Mouse (Mus musculus) layer of hippocampus, postnatal 25 days (tissue): ENCODE data around the gene Kcng1. TPM values are rescaled to one million over a fixed set of nuclear protein-coding genes. Genes with fewer than 3 reads are reported as not detected.
A peak's percentile ranks its signal among the peaks of the same experiment; 100 is the strongest.

Experiments used
- DNase-seq, 2 experiments: peaks; one replicate each; pipeline ENCODE4 v3.0.0; 2022; ENCODE audit warnings: mixed read lengths in 2 of 2, low spot score in 1 of 2; ENCODE audit errors: extremely low spot score in 1 of 2
- total RNA-seq, 2 experiments: library from RNA; stranded (reverse); gene quantifications; 2 replicates each; pipeline ENCODE4 v1.2.3; 2021

The Kcng1 gene
- total RNA-seq, 2 experiments from 2014 or later, result 38.0 to 38.6 TPM

DNA sequence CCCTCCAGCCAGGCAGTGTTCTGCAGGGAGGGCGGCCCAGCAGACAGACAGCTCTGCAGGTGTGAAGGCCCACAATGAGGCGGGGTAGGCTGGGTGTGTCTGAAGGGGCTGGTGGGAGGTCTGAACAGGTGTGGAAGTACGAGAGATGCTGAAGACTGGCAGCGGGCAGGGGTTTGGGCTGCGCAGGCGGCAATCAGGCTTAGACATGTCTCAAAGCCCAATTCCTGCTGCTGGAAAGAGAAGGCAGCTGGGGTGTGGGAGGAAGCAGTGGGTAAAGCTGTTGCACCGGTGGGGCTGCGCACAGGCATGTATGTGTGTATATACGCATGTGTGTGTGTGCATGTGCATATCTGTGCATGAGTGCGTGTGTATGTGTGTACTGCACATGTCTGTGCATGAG lies 20.6 kb downstream of the Kcng1 start:
- no peak for DNase-seq

GRCm38 (mm10) chr2:168260124-168260523 lies 21.4 kb downstream of the Kcng1 start:
- DNase-seq, result no peak

GRCm38 (mm10) chr2:168259046-168259445 lies 22.5 kb downstream of the Kcng1 start:
- no peak for DNase-seq

DNA sequence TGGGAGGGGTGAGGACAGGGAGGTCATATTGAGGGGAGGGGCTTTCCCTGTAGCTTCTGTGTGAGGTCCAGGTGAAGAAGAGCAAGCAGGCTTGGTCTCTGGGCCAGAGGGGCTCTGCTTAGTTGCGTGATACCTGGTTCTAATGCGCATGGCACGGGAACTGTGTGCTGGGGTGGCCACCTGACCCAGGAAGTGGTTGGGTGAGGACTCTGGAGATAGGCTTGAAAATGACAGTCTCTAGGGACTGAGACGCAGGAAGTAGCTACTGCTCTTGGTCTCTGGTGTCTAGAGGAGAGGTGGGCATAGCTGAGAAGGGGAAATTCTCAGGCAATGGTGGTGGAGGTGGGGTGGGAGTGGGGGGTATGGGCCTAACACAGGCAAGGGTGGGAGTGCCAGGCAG lies 24.3 kb downstream of the Kcng1 start:
- DNase-seq, result no peak

DNA sequence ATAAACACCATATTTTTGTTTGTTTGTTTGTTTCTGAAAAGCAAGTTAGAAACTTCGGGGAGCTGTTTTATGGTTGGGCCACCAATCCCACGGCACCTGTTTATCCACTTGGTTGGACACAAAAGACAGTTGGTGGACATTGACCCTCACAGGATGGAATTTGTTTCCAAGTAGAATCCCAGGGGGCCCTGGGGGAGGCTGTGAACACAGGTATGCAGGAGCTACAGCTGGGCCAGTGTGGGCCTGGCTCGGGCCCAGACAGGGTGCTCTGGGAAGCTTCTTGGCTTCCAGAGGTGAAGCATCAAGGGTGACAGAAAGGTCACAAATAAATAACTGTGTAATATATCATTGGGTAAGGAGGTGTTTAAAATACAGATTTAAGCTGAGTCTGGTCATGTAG lies 25.0 kb downstream of the Kcng1 start:
- no peak for DNase-seq

- DNase-seq, result no peak
Measured at GRCm38 (mm10) chr2:168253822-168254221, 27.7 kb downstream of the Kcng1 start.

GRCm38 (mm10) chr2:168252639-168253292 lies 28.8 kb downstream of the Kcng1 start:
- no peak for DNase-seq

- DNase-seq, result peak; percentile 78 to 97
Measured at GRCm38 (mm10) chr2:168250270-168250669, 31.3 kb downstream of the Kcng1 start.

DNA sequence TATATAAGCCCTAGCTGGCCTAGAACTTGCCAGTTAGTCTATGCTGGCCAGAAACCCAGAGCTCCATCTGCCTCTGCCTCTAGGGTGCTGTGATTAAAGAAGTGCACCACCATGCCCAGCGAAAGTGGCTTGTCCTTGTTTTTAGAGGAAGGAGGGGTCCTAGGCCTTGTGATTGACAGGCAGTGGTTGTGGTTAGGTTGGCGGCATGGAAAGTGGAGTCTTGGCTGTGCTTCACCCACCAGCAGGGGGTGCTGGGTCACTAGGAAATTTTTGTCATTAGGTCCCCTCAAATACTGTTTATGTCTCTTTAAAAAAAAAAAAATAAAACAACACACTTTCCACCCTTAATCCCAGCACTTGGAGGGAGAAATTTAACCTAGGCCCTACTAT lies 32.7 kb downstream of the Kcng1 start:
- peak in 1 of 2 experiments; percentile 53 for DNase-seq

- DNase-seq, result no peak
Measured at GRCm38 (mm10) chr2:168248167-168248855, 33.2 kb downstream of the Kcng1 start.

GRCm38 (mm10) chr2:168245571-168245970 lies 36.0 kb downstream of the Kcng1 start:
- no peak for DNase-seq

DNA sequence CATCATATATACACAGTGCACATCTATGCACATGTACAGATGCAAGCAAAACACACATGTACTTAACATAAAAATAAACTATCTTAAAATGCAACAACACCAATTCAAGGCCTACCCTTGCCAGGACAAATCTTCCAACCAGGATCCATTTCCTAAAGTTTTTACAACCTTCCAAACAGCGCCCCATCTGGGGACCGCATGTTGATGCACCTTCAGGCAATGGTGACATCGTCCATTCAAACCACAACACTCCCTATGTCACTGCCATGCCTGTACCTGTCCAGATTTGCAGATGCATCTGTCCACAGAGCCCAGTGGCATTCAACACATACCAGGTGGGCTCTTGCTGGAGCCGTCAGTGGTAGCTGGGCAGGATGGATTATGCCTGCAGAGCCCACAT lies 38.3 kb downstream of the Kcng1 start:
- DNase-seq, result no peak

DNA sequence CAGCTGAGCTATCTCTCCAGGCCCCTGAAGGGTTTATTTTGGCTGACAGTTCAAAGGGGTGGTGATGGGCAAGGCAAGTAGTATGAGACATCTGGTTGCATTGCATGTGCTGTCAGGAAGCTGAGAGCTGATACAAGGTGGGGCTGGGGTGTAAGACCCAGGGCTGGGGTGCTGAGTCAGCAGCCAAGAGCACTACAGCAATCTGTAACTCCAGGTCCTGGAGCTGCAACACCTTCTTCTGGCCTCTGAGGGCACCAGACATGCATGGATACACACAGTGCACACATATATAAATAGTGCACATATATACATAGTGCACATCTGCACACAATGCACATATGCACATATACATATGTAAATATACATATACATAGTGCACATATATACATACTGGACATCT lies 38.7 kb downstream of the Kcng1 start:
- DNase-seq, result no peak

GRCm38 (mm10) chr2:168238335-168238734 lies 43.2 kb downstream of the Kcng1 start:
- no peak for DNase-seq

GRCm38 (mm10) chr2:168233286-168233685 lies 48.2 kb downstream of the Kcng1 start:
- DNase-seq, result no peak

DNA sequence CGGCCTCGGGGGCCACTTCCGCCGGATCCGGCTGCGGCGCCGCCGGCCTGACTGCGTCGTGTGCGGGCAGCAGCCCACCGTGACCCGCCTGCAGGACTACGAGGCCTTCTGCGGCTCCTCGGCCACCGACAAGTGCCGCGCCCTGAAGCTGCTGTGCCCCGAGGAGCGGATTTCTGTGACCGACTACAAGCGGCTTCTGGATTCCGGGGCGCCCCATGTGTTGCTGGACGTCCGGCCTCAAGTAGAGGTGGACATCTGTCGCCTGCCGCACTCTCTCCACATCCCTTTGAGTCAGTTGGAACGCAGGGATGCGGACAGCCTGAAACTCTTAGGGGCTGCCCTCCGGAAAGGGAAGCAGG lies 50.1 kb downstream of the Kcng1 start:
- DNase-seq, result no peak

GRCm38 (mm10) chr2:168230773-168231470 lies 50.6 kb downstream of the Kcng1 start:
- no peak for DNase-seq

DNA sequence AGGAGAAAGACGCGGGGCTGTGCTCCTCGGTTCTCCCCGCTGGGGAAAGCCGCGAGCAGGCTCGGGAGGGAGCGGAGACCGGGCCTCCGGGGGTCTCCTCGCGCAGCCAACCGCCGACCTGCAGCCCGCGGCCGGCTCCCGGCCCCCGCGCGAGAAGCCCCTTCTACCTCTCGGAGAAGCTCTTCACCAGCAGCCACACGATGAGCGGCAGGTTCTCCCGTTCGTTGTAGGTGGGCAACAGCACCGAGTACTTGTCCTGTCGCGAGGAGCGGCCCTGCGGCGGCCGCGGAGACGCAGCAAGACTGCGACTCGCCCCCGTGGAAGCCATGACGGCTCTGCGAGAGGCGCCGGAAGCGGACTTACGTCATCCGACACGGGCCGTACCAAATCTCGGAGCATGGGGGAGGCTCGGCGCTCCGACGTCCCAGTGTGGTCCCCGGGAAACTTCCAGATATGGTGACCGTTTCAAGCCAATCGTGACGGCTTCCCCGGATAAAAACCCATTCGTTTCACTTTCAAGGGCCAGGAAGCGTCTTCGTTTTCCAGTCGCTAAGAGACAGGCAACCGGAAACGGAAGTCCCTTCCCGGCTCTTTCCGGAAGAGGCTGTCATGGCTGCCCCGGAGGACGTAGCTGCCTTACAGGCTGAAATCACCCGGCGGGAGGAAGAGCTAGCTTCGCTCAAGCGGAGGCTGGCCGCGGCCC lies 51.4 kb downstream of the Kcng1 start, which contains the start of the genes Gm20716, Dpm1 and Mocs3:
Gene Gm20716 (minus strand): TSS at position 339 of the 703 bp plus-strand sequence.
Gene Dpm1 (minus strand): TSS at position 566 of the 703 bp plus-strand sequence.
Gene Mocs3 (plus strand): TSS at position 597 of the 703 bp plus-strand sequence.
- peak; percentile 79 to 94 for DNase-seq

DNA sequence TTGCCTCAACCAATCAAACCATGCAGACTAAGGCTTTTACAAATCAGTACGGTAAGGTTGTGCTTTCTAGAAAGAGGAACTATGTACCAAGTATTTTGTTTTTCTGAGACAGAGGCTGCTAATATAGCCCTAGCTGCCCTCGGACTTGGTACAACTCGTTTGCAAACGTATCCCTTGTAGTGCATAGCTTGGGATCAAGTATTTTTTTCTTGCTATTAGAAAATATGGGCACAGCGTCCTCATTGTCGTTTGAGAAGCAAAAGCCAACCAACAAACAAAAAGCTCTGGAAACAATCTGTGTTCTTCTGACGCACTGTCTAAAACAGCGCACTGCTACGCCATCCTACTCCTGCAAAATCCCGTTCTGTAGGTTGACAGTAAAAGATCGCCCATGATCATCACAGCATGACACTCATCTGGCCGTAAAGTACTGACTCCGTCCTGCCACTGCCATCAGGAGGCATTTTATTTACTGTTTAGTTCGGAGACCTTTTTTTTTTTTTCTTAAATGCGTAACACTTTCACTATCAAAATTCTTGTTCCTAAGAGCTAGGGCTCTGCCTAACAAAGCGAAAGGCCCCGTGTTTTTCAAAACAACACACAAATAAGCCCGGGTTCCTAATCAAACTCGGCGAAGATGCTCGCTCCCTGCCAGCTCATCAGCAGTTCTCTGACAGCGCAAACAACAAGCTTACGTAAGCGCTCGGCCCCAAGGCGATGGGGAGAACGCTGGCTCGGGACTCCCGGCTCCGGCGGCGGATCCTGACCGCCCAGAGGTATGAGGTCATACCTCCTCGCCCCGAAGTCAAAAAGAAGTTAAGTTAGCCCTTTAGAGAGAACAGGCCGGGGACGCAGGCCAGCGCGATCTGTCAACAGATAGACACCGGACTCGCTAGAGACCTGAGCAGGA lies 52.2 kb downstream of the Kcng1 start:
- DNase-seq, result peak; percentile 45 to 53

DNA sequence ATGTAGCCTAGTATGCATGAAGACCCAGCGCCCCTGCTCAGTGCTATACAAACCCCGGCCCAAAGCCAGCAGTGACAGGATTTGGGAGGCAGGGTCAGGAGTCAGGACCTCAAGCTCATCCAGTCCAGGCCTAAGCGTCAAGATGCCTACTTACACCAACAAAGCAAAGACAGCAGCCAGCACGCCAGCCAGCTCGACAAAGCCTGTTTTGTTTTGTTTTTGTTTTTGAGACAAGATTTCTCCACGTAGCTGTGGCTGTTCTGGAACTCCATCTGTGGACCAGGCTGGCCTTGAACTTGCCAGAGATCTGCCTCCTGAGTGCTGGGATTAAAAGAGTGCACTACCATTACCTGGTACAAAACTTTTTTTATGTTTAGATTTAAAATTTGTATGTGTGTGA lies 58.2 kb downstream of the Kcng1 start:
- DNase-seq, result no peak
